Mouse (Mus musculus) CD4-positive, CD25-positive, alpha-beta regulatory T cell, adult 9 weeks (primary cell): ENCODE data around the gene Oas1h. TPM values are rescaled to one million over a fixed set of nuclear protein-coding genes. Genes with fewer than 3 reads are reported as not detected.

ENCODE experiments used
- polyA plus RNA-seq: library from polyadenylated mRNA; unstranded; fragments of 100-300 nt; shearing (Covaris generic); gene quantifications from one replicate; pipeline ENCODE4 v1.2.1, GENCODE M21; 2017

Gene Oas1h
- polyA plus RNA-seq = not detected

GRCm38 (mm10) chr5:120861121-120861520 lies at the start of gene Oas1h:
Gene Oas1h, plus strand, starts transcription at chr5:120861421.

GRCm38 (mm10) chr5:120811951-120812819 lies 49.0 kb upstream of the Oas1h start, which contains the start of gene Oas1c:
Gene Oas1c, minus strand, starts transcription at chr5:120812514.

GRCm38 (mm10) chr5:120847067-120847466 lies 14.2 kb upstream of the Oas1h start, which contains the start of gene Oas1f:
Gene Oas1f, plus strand, starts transcription at chr5:120847367.

GRCm38 (mm10) chr5:120887413-120887812 lies 26.2 kb downstream of the Oas1h start, which contains the start of gene Oas1g:
Gene Oas1g, minus strand, starts transcription at chr5:120887613.

GRCm38 (mm10) chr5:120906791-120907733 lies 45.8 kb downstream of the Oas1h start, which contains the start of gene Oas1a:
Gene Oas1a, minus strand, starts transcription at chr5:120907521.

GRCm38 (mm10) chr5:120914204-120914603 lies 53.0 kb downstream of the Oas1h start, which contains the start of gene Oas1d:
Gene Oas1d, plus strand, starts transcription at chr5:120914536.

Other genes starting within 250 kb of the Oas1h start
- gene Rita1, start 248.8 kb upstream of the Oas1h start, polyA plus RNA-seq = 6.3 TPM
- 89.7 TPM for gene Ddx54, start 248.7 kb upstream of the Oas1h start, polyA plus RNA-seq
- gene Cfap73, start 227.2 kb upstream of the Oas1h start, polyA plus RNA-seq = not detected
- gene Rasal1, start 212.6 kb upstream of the Oas1h start, polyA plus RNA-seq = 16.3 TPM
- gene Dtx1, start 149.5 kb upstream of the Oas1h start, polyA plus RNA-seq = 35.5 TPM
- gene Oas2, start 111.6 kb upstream of the Oas1h start, polyA plus RNA-seq = 6.9 TPM
- 16.4 TPM for gene Oas3, start 83.8 kb upstream of the Oas1h start, polyA plus RNA-seq
- not detected for gene Oas1e, start 65.9 kb upstream of the Oas1h start, polyA plus RNA-seq
- gene Oas1c, start 48.9 kb upstream of the Oas1h start, polyA plus RNA-seq = 15.5 TPM
- gene Oas1f, start 14.1 kb upstream of the Oas1h start, polyA plus RNA-seq = not detected
- 1.1 TPM for gene Oas1g, start 26.2 kb downstream of the Oas1h start, polyA plus RNA-seq
- 49.2 TPM for gene Oas1a, start 46.1 kb downstream of the Oas1h start, polyA plus RNA-seq
- not detected for gene Oas1d, start 53.1 kb downstream of the Oas1h start, polyA plus RNA-seq
- not detected for gene Rph3a, start 148.7 kb downstream of the Oas1h start, polyA plus RNA-seq